Mouse (Mus musculus): ENCODE measurements around the gene Supv3l1. TPM values are rescaled to one million over a fixed set of nuclear protein-coding genes. Genes with fewer than 3 reads are reported as not detected.
A peak's percentile ranks its signal among the peaks of the same experiment; 100 is the strongest.
"Not testable (repeated sequence)": the region's sequence is repeated elsewhere in the genome, so short reads cannot be mapped to it uniquely, and the experiment has no call there.

The Supv3l1 gene
- 28.5 and 32.4 TPM in 2 replicates for polyA plus RNA-seq (2016; fragmentation: Nextera tagmentation; extraction: Ambion mirVana)

DNA sequence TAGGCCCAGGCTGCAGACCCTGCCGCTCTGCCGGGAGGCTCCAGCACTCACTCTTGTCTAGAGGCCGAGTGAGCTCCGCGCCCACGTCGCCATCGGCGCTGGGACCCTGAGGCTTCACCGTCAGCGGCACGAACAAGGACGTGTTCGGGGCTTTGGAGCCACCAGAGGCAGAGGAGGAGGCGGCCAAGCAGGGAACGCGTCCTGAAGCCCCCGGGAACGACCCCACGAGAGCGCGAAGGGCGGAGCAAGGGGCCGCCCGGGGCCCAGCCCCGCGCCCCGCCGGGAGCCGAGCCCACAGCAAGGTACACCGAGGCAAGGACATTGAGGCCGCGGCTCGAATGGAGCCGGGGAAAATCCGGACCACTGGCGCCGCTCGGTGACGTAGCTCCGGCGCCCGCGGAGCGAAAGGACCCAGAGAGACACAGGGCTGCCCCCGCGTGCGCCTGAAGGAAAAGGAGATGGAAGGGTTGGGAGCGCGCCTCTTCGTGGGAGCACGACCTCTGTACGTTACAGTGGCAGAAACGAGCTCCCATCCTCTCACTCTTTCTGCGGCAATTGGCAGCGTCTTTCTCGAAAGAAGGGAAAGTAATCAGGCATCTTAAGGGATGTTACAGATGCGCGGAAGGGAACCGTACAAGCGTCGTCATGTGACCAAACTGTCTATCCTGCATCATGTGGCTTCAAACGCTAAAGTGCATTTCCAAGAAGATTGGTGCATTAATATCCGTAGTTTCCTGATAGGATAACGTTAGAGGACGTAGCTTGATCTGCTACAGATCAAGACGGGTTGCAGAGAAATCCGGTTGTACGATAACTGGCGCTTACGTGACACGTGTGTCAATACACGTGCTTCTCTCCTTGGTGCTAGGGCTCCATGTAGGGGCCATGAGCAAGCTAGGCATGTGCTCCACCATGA, at the start of gene Supv3l1, which contains the start of gene 4930507D05Rik:
TSS of gene Supv3l1 (minus strand) at position 375 of the 916 bp plus-strand sequence.
TSS of gene 4930507D05Rik (plus strand) at position 126 of the 916 bp plus-strand sequence.
- WGBS, result under 1% methylated on average over 73 of the region's 73 CpGs
- Histone ChIP-seq H3K4me1 (peaks cover 19% of the 10 kb centered on the region), H3K36me3 (replicated peaks) (peaks cover 30% of the 10 kb centered on the region), H3K9me3 (no peaks in the 10 kb centered on the region), H3K4me3 (peak within 1 kb of the TSS; percentile 100), H3K27ac (replicated peaks) (peak within 1 kb of the TSS; percentile 99), H3K27me3 (replicated peaks; ENCODE audit: low read depth, poor library complexity, severe bottlenecking) (no peaks in the 10 kb centered on the region)
- DNase-seq (ENCODE audit: low spot score), result peak; percentile 89

DNA sequence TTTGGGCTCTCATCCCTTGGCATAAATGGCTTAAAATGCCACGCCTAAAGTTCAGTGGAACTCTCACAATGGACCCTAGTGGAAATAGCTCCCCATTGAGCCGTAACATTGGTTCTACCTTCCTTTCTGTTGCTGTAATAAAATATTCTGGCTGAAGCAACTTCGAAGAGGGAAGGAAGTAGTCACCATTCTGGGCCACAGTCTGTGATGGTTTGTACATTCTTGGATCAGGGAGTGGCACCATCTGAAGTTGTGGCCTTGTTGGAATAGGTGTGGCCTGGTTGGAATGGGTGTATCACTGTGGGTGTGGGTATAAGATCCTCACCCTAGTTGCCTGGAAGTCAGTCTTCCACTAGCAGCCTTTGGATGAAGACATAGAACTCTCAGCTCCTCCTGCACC, 42.1 kb upstream of the Supv3l1 start:
- H3K4me3 ChIP-seq; DNase-seq (ENCODE audit: low spot score); H3K36me3 ChIP-seq (replicated peaks); H3K27me3 ChIP-seq (replicated peaks; ENCODE audit: low read depth, poor library complexity, severe bottlenecking); H3K9me3 ChIP-seq; H3K27ac ChIP-seq (replicated peaks): not testable (repeated sequence)
- WGBS, result 86% methylated on average over 3 of the region's 3 CpGs
- peaks cover 10% of the 10 kb centered on the region for H3K4me1 ChIP-seq

- Histone ChIP-seq H3K36me3 (replicated peaks) (no peaks in the 10 kb centered on the region), H3K9me3 (no peaks in the 10 kb centered on the region), H3K4me1 (peaks cover 15% of the 10 kb centered on the region), H3K4me3 (no peak overlapping the region), H3K27ac (replicated peaks) (no peak overlapping the region), H3K27me3 (replicated peaks; ENCODE audit: low read depth, poor library complexity, severe bottlenecking) (no peaks in the 10 kb centered on the region)
- 28% methylated on average over 1 of the region's 1 CpGs for WGBS
- peak; percentile 46 for DNase-seq (ENCODE audit: low spot score)
These were observed 38.7 kb upstream of the Supv3l1 start for GRCm38 (mm10) chr10:62488266-62488665.

GRCm38 (mm10) chr10:62486618-62487415, 37.3 kb upstream of the Supv3l1 start, which contains the start of gene Vps26a:
TSS of gene Vps26a (minus strand) at chr10:62486805.
- H3K27me3 ChIP-seq (replicated peaks; ENCODE audit: low read depth, poor library complexity, severe bottlenecking), result no peaks in the 10 kb centered on the region
- H3K4me3 ChIP-seq, result peak within 1 kb of the TSS; percentile 76
- H3K36me3 ChIP-seq (replicated peaks), result no peaks in the 10 kb centered on the region
- peak; percentile 99 for DNase-seq (ENCODE audit: low spot score)
- peaks cover 15% of the 10 kb centered on the region for H3K4me1 ChIP-seq
- WGBS, result under 1% methylated on average over 59 of the region's 59 CpGs
- H3K27ac ChIP-seq (replicated peaks), result peak within 1 kb of the TSS; percentile 87
- H3K9me3 ChIP-seq, result no peaks in the 10 kb centered on the region

- Histone ChIP-seq H3K36me3 (replicated peaks) (no peaks in the 10 kb centered on the region), H3K9me3 (no peaks in the 10 kb centered on the region), H3K4me3 (peak overlapping the region; percentile 76), H3K27me3 (replicated peaks; ENCODE audit: low read depth, poor library complexity, severe bottlenecking) (no peaks in the 10 kb centered on the region), H3K27ac (replicated peaks) (peak overlapping the region; percentile 87), H3K4me1 (peaks cover 15% of the 10 kb centered on the region)
- under 1% methylated on average over 48 of the region's 48 CpGs for WGBS
- peak; percentile 40 for DNase-seq (ENCODE audit: low spot score)
These were observed 36.5 kb upstream of the Supv3l1 start for GRCm38 (mm10) chr10:62485878-62486582.

DNA sequence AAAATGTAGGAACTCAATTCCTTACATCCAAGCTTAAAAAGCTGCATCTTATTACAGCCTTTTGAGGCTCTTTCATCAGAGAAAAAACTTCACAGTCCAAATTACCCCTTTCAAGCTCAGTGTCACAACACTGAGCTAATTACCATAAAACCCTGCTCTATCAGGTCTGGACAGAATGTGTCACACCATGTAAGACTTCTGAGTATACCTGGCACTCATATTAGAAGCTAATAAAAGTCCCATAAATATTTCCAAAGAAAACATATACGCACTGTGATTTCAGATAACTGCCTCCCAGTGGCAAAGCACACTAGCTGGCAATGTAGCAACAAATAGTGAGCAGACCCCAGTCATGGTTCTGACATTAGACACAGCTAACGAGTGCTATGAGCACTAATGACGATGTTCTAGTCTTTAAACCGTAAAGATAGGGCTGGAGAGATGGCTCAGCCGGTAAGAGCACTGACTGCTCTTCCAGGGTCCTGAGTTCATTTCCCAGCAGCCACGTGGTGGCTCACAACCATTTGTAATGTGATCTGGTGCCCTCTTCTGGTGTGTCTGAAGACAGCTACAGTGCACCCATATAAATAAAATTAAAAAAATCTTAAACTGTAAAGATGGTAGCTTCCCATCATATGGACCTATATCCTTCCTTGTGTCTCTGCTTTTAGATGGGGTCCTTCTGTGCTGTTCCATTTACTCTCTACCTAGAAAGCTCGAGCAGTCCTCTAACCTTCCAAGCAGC, 31.7 kb upstream of the Supv3l1 start:
- H3K4me1 ChIP-seq, result peaks cover 5% of the 10 kb centered on the region
- no peaks in the 10 kb centered on the region for H3K9me3 ChIP-seq
- H3K27me3 ChIP-seq (replicated peaks; ENCODE audit: low read depth, poor library complexity, severe bottlenecking), result no peaks in the 10 kb centered on the region
- peaks cover 12% of the 10 kb centered on the region for H3K36me3 ChIP-seq (replicated peaks)
- no peak for DNase-seq (ENCODE audit: low spot score)
- 69% methylated on average over 7 of the region's 7 CpGs for WGBS
- no peak overlapping the region for H3K4me3 ChIP-seq
- no peak overlapping the region for H3K27ac ChIP-seq (replicated peaks)

- peaks cover 23% of the 10 kb centered on the region for H3K36me3 ChIP-seq (replicated peaks)
- no peaks in the 10 kb centered on the region for H3K27me3 ChIP-seq (replicated peaks; ENCODE audit: low read depth, poor library complexity, severe bottlenecking)
- H3K27ac ChIP-seq (replicated peaks), result no peak overlapping the region
- H3K4me3 ChIP-seq, result no peak overlapping the region
- no peaks in the 10 kb centered on the region for H3K9me3 ChIP-seq
- WGBS, result 76% methylated on average over 2 of the region's 2 CpGs
- H3K4me1 ChIP-seq, result no peaks in the 10 kb centered on the region
- no peak for DNase-seq (ENCODE audit: low spot score)
These were observed 27.4 kb upstream of the Supv3l1 start for GRCm38 (mm10) chr10:62476980-62477379.

- DNase-seq (ENCODE audit: low spot score), result no peak
- Histone ChIP-seq H3K27me3 (replicated peaks; ENCODE audit: low read depth, poor library complexity, severe bottlenecking) (no peaks in the 10 kb centered on the region), H3K27ac (replicated peaks) (no peak overlapping the region), H3K4me3 (no peak overlapping the region), H3K36me3 (replicated peaks) (peaks cover 23% of the 10 kb centered on the region), H3K9me3 (no peaks in the 10 kb centered on the region), H3K4me1 (no peaks in the 10 kb centered on the region)
- 90% methylated on average over 10 of the region's 10 CpGs for WGBS
These were observed 25.4 kb upstream of the Supv3l1 start for GRCm38 (mm10) chr10:62474944-62475343.

- no peak for DNase-seq (ENCODE audit: low spot score)
- H3K27ac ChIP-seq (replicated peaks), result no peak overlapping the region
- whole genome bisulfite sequencing, result 85% methylated on average over 5 of the region's 5 CpGs
- H3K9me3 ChIP-seq, result no peaks in the 10 kb centered on the region
- no peak overlapping the region for H3K4me3 ChIP-seq
- H3K36me3 ChIP-seq (replicated peaks), result peaks cover 28% of the 10 kb centered on the region; the same call in 1 of the 2 replicates
- H3K27me3 ChIP-seq (replicated peaks; ENCODE audit: low read depth, poor library complexity, severe bottlenecking), result no peaks in the 10 kb centered on the region
- no peaks in the 10 kb centered on the region for H3K4me1 ChIP-seq
These were observed 21.6 kb upstream of the Supv3l1 start for GRCm38 (mm10) chr10:62471105-62471504.

DNA sequence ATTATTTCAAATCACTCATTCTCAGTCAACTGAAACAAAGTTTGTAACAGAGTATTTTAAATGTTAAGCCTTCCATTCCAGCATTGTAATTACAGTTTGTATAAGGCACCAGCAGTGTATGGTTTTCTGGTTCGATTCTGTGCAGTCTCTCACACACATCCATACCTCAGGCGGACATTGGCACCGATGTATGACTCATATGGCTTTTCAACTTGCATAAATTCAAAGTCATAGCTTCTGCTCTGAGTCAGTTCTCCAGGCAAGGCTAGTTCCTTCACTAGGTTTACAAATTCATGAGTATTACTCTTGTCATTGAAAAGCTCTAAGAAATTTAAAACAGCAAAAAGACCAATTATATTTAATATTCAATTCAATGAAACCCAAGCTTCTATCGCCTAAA, 20.2 kb upstream of the Supv3l1 start:
- WGBS, result 92% methylated on average over 4 of the region's 4 CpGs
- no peaks in the 10 kb centered on the region for H3K4me1 ChIP-seq
- peaks cover 25% of the 10 kb centered on the region; the same call in 1 of the 2 replicates for H3K36me3 ChIP-seq (replicated peaks)
- no peaks in the 10 kb centered on the region for H3K9me3 ChIP-seq
- no peak overlapping the region for H3K4me3 ChIP-seq
- H3K27ac ChIP-seq (replicated peaks), result no peak overlapping the region
- H3K27me3 ChIP-seq (replicated peaks; ENCODE audit: low read depth, poor library complexity, severe bottlenecking), result no peaks in the 10 kb centered on the region
- DNase-seq (ENCODE audit: low spot score), result no peak

DNA sequence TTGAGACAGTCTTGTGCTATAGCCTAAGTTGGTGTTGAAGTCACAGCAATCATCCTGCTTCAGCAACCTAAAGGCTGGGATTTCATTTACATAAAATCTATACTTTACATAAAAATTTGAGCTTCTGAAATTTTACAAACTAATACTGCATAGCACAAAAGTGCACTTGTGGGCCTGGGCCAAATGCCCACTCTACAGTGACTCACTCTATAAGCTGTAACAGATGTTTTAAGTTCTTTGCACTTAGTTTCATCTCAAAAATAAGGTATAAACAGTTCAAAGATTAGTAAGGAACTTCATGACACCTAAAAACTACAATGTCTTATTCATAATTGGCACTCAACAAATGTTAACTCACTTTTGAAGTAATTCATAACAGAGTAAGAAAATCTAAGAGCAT, 11.8 kb upstream of the Supv3l1 start:
- H3K4me1 ChIP-seq, result no peaks in the 10 kb centered on the region
- no peak overlapping the region for H3K27ac ChIP-seq (replicated peaks)
- peaks cover 82% of the 10 kb centered on the region for H3K36me3 ChIP-seq (replicated peaks)
- H3K4me3 ChIP-seq, result no peak overlapping the region
- H3K27me3 ChIP-seq (replicated peaks; ENCODE audit: low read depth, poor library complexity, severe bottlenecking), result no peaks in the 10 kb centered on the region
- no peaks in the 10 kb centered on the region for H3K9me3 ChIP-seq
- no peak for DNase-seq (ENCODE audit: low spot score)

Measured in embryonic facial prominence, embryonic 10.5 days (tissue).